8 mouse cellular contexts compared by ENCODE assay signal in genomic region chr6:136980331-136980746, GRCm38 (mm10). TPM values are rescaled to one million over a fixed set of nuclear protein-coding genes. Genes with fewer than 3 reads are reported as not detected.
DNase-seq lines count a peak whose midpoint lies in the region; ATAC-seq lines count a peak whose summit lies in the region.

No protein-coding gene starts in this region.

- H3K36me3 ChIP-seq in heart, embryonic 14.5 days (ENCODE audit: control insufficient read depth, insufficient read depth, low read length), result no peaks in the 10 kb centered on the region
- no peaks in the 10 kb centered on the region for H3K36me3 ChIP-seq in liver, embryonic 11.5 days (ENCODE audit: control insufficient read depth, insufficient read depth, low read length)

- no peak overlapping the region for H3K4me3 ChIP-seq in heart, embryonic 14.5 days (ENCODE audit: control insufficient read depth in 1 of 2, insufficient read depth in 1 of 2, low read depth in 1 of 2, low read length in 2 of 2)
- no peak overlapping the region for H3K4me3 ChIP-seq in liver, embryonic 11.5 days (ENCODE audit: low read depth, low read length)

- WGBS in heart, embryonic 14.5 days, result 22% methylated on average over 3 of the region's 3 CpGs
- 15% methylated on average over 3 of the region's 3 CpGs for WGBS in liver, embryonic 11.5 days

- DNase-seq in kidney, adult 9 months, result peak; percentile 45
- no peak for DNase-seq in kidney, postnatal 10 days
- DNase-seq in c-Kit-positive CD71-positive TER-119-negative erythroid progenitor cells, embryonic 14.5 days (ENCODE audit: low read depth), result peak; percentile 50
- DNase-seq in liver, embryonic 11.5 days (ENCODE audit: low spot score), result peak; percentile 49
- peak; percentile 19 for DNase-seq in neural tube, embryonic 10.5 days (ENCODE audit: extremely low spot score, low spot score)
- DNase-seq in right cerebral cortex, adult 2 months (ENCODE audit: low spot score in 2 of 2), result no peak
- no peak for DNase-seq in urinary bladder, postnatal 10 days (ENCODE audit: low spot score)

- H3K4me2 ChIP-seq in heart, embryonic 14.5 days (ENCODE audit: low read length), result peak overlapping the region; percentile 27; the same call in 1 of the 2 replicates
- H3K4me2 ChIP-seq in liver, embryonic 11.5 days, result peak overlapping the region; percentile 53

- peak overlapping the region; percentile 54; the same call in 1 of the 2 replicates for H3K9ac ChIP-seq in heart, embryonic 14.5 days (ENCODE audit: low read length)
- H3K9ac ChIP-seq in liver, embryonic 11.5 days (ENCODE audit: low read depth, low read length), result 0 out of 2 replicates have a peak overlapping the region, but pooled peaks have one; percentile 31

- no peaks in the 10 kb centered on the region for H3K27me3 ChIP-seq in heart, embryonic 14.5 days (ENCODE audit: control insufficient read depth, insufficient read depth, low read length)
- H3K27me3 ChIP-seq in liver, embryonic 11.5 days (replicated peaks; ENCODE audit: control insufficient read depth, insufficient read depth, low read length), result no peaks in the 10 kb centered on the region

- ATAC-seq in heart, embryonic 14.5 days (ENCODE audit: insufficient number of reproducible peaks, insufficient read depth, low FRiP score, low read depth), result no peak
- peak; percentile 68 for ATAC-seq in liver, embryonic 11.5 days (replicated peaks; ENCODE audit: low FRiP score)

- H3K27ac ChIP-seq in heart, embryonic 14.5 days (replicated peaks in 1 of 2; ENCODE audit: control insufficient read depth in 1 of 2, insufficient read depth in 1 of 2, low read depth in 2 of 2, low read length in 2 of 2), result peak overlapping the region; percentile 53 to 68; a peak in 3 of 4 replicates
- H3K27ac ChIP-seq in liver, embryonic 11.5 days (ENCODE audit: low read depth, low read length), result peak overlapping the region; percentile 47

- no peaks in the 10 kb centered on the region for H3K9me3 ChIP-seq in heart, embryonic 14.5 days (ENCODE audit: control insufficient read depth, low read length)
- H3K9me3 ChIP-seq in liver, embryonic 11.5 days (ENCODE audit: control insufficient read depth, low read length), result no peaks in the 10 kb centered on the region

- peaks cover 6 to 8% of the 10 kb centered on the region in 2 experiments for H3K4me1 ChIP-seq in heart, embryonic 14.5 days (ENCODE audit: control insufficient read depth in 2 of 2, insufficient read depth in 2 of 2, low read length in 2 of 2)
- H3K4me1 ChIP-seq in liver, embryonic 11.5 days (replicated peaks; ENCODE audit: control insufficient read depth, insufficient read depth, low read length), result peaks cover 11% of the 10 kb centered on the region

RNA-seq across cellular contexts. Expression of gene Arhgdib, which starts 38.6 kb away (rescaled TPM):
- 86.1 and 88.6 TPM in 2 replicates for polyA plus RNA-seq in heart, embryonic 14.5 days (2014; fragmentation: Nextera tagmentation; extraction: Ambion mirVana)
- 181 and 183 TPM in 2 replicates for polyA plus RNA-seq in liver, embryonic 11.5 days (2014; fragmentation: Nextera tagmentation; extraction: Ambion mirVana)

RNA-seq across cellular contexts. Expression of gene Pde6h, which starts 56.7 kb away (rescaled TPM):
- 0.23 TPM in 1 of 2 replicates, not detected in the other for polyA plus RNA-seq in heart, embryonic 14.5 days (2014; fragmentation: Nextera tagmentation; extraction: Ambion mirVana)
- not detected in 2 replicates for polyA plus RNA-seq in liver, embryonic 11.5 days (2014; fragmentation: Nextera tagmentation; extraction: Ambion mirVana)

RNA-seq across cellular contexts. Expression of gene Erp27, which starts 58.4 kb away (rescaled TPM):
- polyA plus RNA-seq in heart, embryonic 14.5 days (2014; fragmentation: Nextera tagmentation; extraction: Ambion mirVana), result 0.93 and 1.7 TPM in 2 replicates
- 0.22 and 0.34 TPM in 2 replicates for polyA plus RNA-seq in liver, embryonic 11.5 days (2014; fragmentation: Nextera tagmentation; extraction: Ambion mirVana)

Comparison
In these comparisons a context has a peak if more than half of its experiments do, and no peak if none do; other contexts are left out.
1. DNase-seq: peak in kidney, adult 9 months (single experiment), c-Kit-positive CD71-positive TER-119-negative erythroid progenitor cells, embryonic 14.5 days (single experiment), liver, embryonic 11.5 days (single experiment) and neural tube, embryonic 10.5 days (single experiment); none in kidney, postnatal 10 days (single experiment), right cerebral cortex, adult 2 months (0 of 2) and urinary bladder, postnatal 10 days (single experiment).